Mouse (Mus musculus) embryonic facial prominence, embryonic 11.5 days (tissue): Measurements from ENCODE around the gene Serp2. TPM values are rescaled to one million over a fixed set of nuclear protein-coding genes. Genes with fewer than 3 reads are reported as not detected.

Experiments used
- ATAC-seq: fragments of 200-750 bp; cut with Nextera tagmentation; replicated peaks from 2 replicates; pipeline ENCODE4 v1.8.0; 2017; ENCODE audit warnings: low read depth; ENCODE audit not compliant: insufficient number of reproducible peaks, low FRiP score, low TSS enrichment
- DNase-seq: peaks from one replicate; pipeline ENCODE4 v3.0.0-alpha.2; 2015; ENCODE audit warnings: low spot score
- H3K27ac ChIP-seq: fragments of 300-500 bp; sonication (generic); replicated peaks from 2 replicates; pipeline ENCODE4 v1.5.1; 2014; ENCODE audit warnings: mild to moderate bottlenecking, low read depth, low read length, control low read depth
- H3K27me3 ChIP-seq: fragments of 300-500 bp; sonication (generic); 2 replicates; pipeline ENCODE4 v1.6.1; 2014; ENCODE audit warnings: mild to moderate bottlenecking, low read length, moderate library complexity, mixed read lengths; ENCODE audit not compliant: control insufficient read depth, insufficient read depth
- H3K36me3 ChIP-seq: fragments of 300-500 bp; sonication (generic); replicated peaks from 2 replicates; pipeline ENCODE4 v1.6.1; 2014; ENCODE audit warnings: low read depth, mild to moderate bottlenecking, low read length, moderate library complexity, mixed read lengths; ENCODE audit not compliant: control insufficient read depth, insufficient read depth
- H3K4me1 ChIP-seq: fragments of 300-500 bp; sonication (generic); 2 replicates; pipeline ENCODE4 v1.6.1; 2014; ENCODE audit warnings: low read length, mixed read lengths; ENCODE audit not compliant: control insufficient read depth, insufficient read depth
- H3K4me2 ChIP-seq: fragments of 300-500 bp; sonication (generic); 2 replicates; pipeline ENCODE4 v1.6.1; 2014; ENCODE audit warnings: low read depth, mild to moderate bottlenecking, control low read depth, low read length, moderate library complexity
- H3K4me3 ChIP-seq: fragments of 300-500 bp; sonication (generic); 2 replicates; pipeline ENCODE4 v1.5.1; 2014; ENCODE audit warnings: low read depth, low read length, control low read depth
- H3K9ac ChIP-seq: fragments of 300-500 bp; sonication (generic); replicated peaks from 2 replicates; pipeline ENCODE4 v1.6.1; 2014; ENCODE audit warnings: mild to moderate bottlenecking, control low read depth, low read length
- H3K9me3 ChIP-seq: fragments of 300-500 bp; sonication (generic); replicated peaks from 2 replicates; pipeline ENCODE4 v1.6.1; 2016; ENCODE audit warnings: mild to moderate bottlenecking, low read length, inconsistent platforms, mixed read lengths; ENCODE audit not compliant: control insufficient read depth
- WGBS: fragments of 180-500 bp; shearing (Covaris S2); extraction: QIAGEN DNeasy Blood & Tissue Kit; methylation state at CpG from one replicate; pipeline ENCODE4 v1.1.7; 2014; 5-methylcytosine and 5-hydroxymethylcytosine counted together
- polyA plus RNA-seq: library from polyadenylated mRNA; unstranded; fragments of >200 nt; fragmentation: Nextera tagmentation; extraction: Ambion mirVana; gene quantifications from 2 replicates; pipeline ENCODE4 v1.2.1, GENCODE M21; 2014

Serp2 gene
- 23.7 and 26.7 TPM in 2 replicates for polyA plus RNA-seq

- no peak for DNase-seq
- no peaks in the 10 kb centered on the region for H3K27me3 ChIP-seq
- H3K9me3 ChIP-seq: no peaks in the 10 kb centered on the region
- peak within 1 kb of the TSS; percentile 96 for H3K4me2 ChIP-seq
- H3K36me3 ChIP-seq: no peaks in the 10 kb centered on the region
- peak within 1 kb of the TSS; percentile 48 for H3K27ac ChIP-seq
- 11% methylated on average over 17 of the region's 17 CpGs for WGBS
- H3K4me3 ChIP-seq: peak within 1 kb of the TSS; percentile 66
- H3K9ac ChIP-seq: peak within 1 kb of the TSS; percentile 80
- ATAC-seq: peak; percentile 29; the same call in 1 of the 2 replicates
- peaks cover 2% of the 10 kb centered on the region for H3K4me1 ChIP-seq
Observed at GRCm38 (mm10) chr14:76556852-76557208, at the start of gene Serp2. Serp2 (minus strand) TSS chr14:76556889.

GRCm38 (mm10) chr14:76605931-76606534 lies 49.3 kb upstream of the Serp2 start:
- Histone ChIP-seq H3K9me3 (no peaks in the 10 kb centered on the region), H3K4me1 (no peaks in the 10 kb centered on the region), H3K27ac (no peak overlapping the region), H3K27me3 (no peaks in the 10 kb centered on the region), H3K36me3 (no peaks in the 10 kb centered on the region), H3K9ac (no peak overlapping the region), H3K4me2 (no peak overlapping the region), H3K4me3 (no peak overlapping the region)
- WGBS: 63% methylated on average over 13 of the region's 13 CpGs
- ATAC-seq (no peak), DNase-seq (no peak)

DNA sequence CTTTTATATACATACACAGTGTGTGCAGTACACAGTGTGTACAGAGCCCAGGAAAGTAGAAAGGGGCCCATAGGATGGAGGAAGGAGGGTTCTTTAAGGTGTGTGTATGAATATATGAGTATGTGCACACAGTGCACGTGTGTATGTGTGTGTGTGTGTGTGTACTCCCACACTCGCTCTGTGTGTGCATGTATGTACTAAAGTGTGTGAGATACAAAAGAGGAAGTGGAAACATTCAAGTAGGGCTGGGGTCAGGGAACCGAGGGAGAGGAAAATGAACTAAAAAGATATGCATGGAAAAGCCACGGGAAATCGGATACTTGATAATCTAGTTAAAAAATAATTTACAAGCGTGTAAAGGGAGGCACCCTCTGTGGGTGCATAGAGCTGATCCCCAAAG lies 47.3 kb upstream of the Serp2 start:
- no peaks in the 10 kb centered on the region for H3K36me3 ChIP-seq
- no peaks in the 10 kb centered on the region for H3K9me3 ChIP-seq
- H3K27ac ChIP-seq: no peak overlapping the region
- no peak overlapping the region for H3K4me2 ChIP-seq
- no peak for ATAC-seq
- no peak for DNase-seq
- H3K4me3 ChIP-seq: no peak overlapping the region
- H3K4me1 ChIP-seq: no peaks in the 10 kb centered on the region
- no peak overlapping the region for H3K9ac ChIP-seq
- 83% methylated on average over 6 of the region's 6 CpGs for WGBS
- H3K27me3 ChIP-seq: no peaks in the 10 kb centered on the region

- DNase-seq: no peak
Observed at GRCm38 (mm10) chr14:76601654-76602053, 45.0 kb upstream of the Serp2 start.

DNA sequence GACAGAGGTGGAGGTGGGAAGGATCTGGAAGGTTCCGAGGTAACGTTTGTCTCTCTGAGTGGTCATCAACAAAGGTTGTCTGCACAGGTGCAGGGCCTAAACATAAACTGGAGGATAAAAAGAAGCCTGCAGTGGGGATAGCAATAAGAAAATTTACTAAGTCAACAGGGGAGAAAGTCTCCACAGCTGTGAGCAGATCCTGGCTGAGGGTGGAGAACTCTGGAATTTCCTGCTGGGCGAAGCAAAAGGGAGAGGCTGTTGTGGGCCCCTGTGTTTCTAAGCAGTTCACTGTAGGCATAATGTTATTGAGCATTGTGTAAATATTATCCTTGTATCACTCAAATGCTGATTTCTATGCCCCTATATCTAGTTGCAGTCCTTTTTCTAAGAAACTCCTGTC lies 43.7 kb upstream of the Serp2 start:
- H3K4me1 ChIP-seq: no peaks in the 10 kb centered on the region
- no peak overlapping the region for H3K4me3 ChIP-seq
- 62% methylated on average over 3 of the region's 3 CpGs for WGBS
- H3K36me3 ChIP-seq: no peaks in the 10 kb centered on the region
- H3K27ac ChIP-seq: no peak overlapping the region
- no peak for ATAC-seq
- H3K9ac ChIP-seq: no peak overlapping the region
- H3K27me3 ChIP-seq: no peaks in the 10 kb centered on the region
- no peaks in the 10 kb centered on the region for H3K9me3 ChIP-seq
- no peak overlapping the region for H3K4me2 ChIP-seq
- DNase-seq: no peak

More at GRCm38 (mm10) chr14:76601654-76602053, 45.0 kb upstream of the Serp2 start:
- Histone ChIP-seq H3K9me3 (no peaks in the 10 kb centered on the region), H3K4me1 (no peaks in the 10 kb centered on the region), H3K4me3 (no peak overlapping the region), H3K27ac (no peak overlapping the region), H3K4me2 (no peak overlapping the region), H3K9ac (no peak overlapping the region), H3K27me3 (no peaks in the 10 kb centered on the region), H3K36me3 (no peaks in the 10 kb centered on the region)
- no peak for ATAC-seq
- WGBS: 82% methylated on average over 4 of the region's 4 CpGs

DNA sequence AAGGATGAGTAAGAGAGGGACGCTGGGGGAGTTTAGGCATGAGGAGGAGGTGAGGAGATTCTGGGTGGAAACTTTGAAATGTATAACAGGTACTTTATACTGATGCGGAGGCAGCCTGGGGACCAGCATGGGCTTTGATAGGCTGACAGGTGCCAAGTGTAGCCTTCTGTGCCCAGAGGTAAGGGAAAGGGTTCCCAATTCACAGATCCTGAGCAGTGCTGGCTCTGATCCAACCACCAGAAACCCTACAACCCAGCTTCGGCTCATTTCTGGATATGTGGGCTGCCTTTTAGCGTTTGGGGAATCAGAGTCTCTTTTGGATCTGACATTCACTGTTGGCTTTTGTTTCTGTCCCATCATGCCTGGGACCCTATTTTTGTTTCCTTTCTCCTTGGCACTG lies 43.0 kb upstream of the Serp2 start:
- H3K9me3 ChIP-seq: no peaks in the 10 kb centered on the region
- H3K4me2 ChIP-seq: no peak overlapping the region
- no peaks in the 10 kb centered on the region for H3K4me1 ChIP-seq
- H3K27me3 ChIP-seq: no peaks in the 10 kb centered on the region
- no peak overlapping the region for H3K9ac ChIP-seq
- H3K27ac ChIP-seq: no peak overlapping the region
- no peak for DNase-seq
- WGBS: 50% methylated on average over 4 of the region's 4 CpGs
- H3K4me3 ChIP-seq: no peak overlapping the region
- H3K36me3 ChIP-seq: no peaks in the 10 kb centered on the region
- ATAC-seq: no peak

GRCm38 (mm10) chr14:76598518-76599216 lies 42.0 kb upstream of the Serp2 start:
- DNase-seq (peak; percentile 87), ATAC-seq (peak; percentile 88)
- H3K4me3 ChIP-seq: no peak overlapping the region
- peak overlapping the region; percentile 43 for H3K9ac ChIP-seq
- H3K36me3 ChIP-seq: no peaks in the 10 kb centered on the region
- peak overlapping the region; percentile 65 for H3K27ac ChIP-seq
- H3K27me3 ChIP-seq: no peaks in the 10 kb centered on the region
- H3K4me1 ChIP-seq: no peaks in the 10 kb centered on the region
- H3K4me2 ChIP-seq: peak overlapping the region; percentile 31
- WGBS: 2% methylated on average over 12 of the region's 12 CpGs
- no peaks in the 10 kb centered on the region for H3K9me3 ChIP-seq

DNA sequence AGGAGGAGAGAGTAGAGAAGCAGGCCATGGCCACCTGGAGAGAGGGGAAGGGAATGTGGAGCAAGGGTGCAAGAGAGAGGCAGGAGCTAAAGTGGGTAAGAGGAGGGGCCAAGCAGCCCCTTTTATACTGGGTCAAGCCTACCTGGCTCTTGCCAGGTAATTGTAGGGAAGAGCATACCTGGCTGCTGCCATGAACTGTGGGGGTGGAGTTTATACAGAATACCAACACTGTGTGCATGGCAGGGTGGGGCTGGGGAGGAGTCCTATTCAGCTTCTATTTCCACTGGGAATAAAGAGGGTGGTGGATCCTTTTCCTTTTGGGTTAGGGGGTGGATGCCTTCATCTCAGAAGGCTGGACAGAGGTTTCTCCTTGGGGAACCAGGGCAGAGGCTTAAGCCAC lies 41.1 kb upstream of the Serp2 start:
- Histone ChIP-seq H3K27ac (no peak overlapping the region), H3K4me3 (no peak overlapping the region), H3K9ac (no peak overlapping the region), H3K27me3 (no peaks in the 10 kb centered on the region), H3K4me2 (no peak overlapping the region), H3K36me3 (no peaks in the 10 kb centered on the region), H3K9me3 (no peaks in the 10 kb centered on the region), H3K4me1 (no peaks in the 10 kb centered on the region)
- DNase-seq (no peak), ATAC-seq (no peak)
